Mouse (Mus musculus) kidney, postnatal 0 days (tissue): ENCODE measurements around the gene Phykpl. TPM values are rescaled to one million over a fixed set of nuclear protein-coding genes. Genes with fewer than 3 reads are reported as not detected.

Experiments used
- ATAC-seq: fragments of 200-750 bp; cut with Nextera tagmentation; replicated peaks from 2 replicates; pipeline ENCODE4 v1.8.0; 2017; ENCODE audit warnings: low read depth, moderate number of reproducible peaks, moderate TSS enrichment, moderate library complexity; ENCODE audit not compliant: low FRiP score
- DNase-seq: peaks from one replicate; pipeline ENCODE4 v3.0.0-alpha.2; 2016; ENCODE audit warnings: low spot score
- H3K27ac ChIP-seq: fragments of 300-500 bp; sonication (generic); 2 replicates; pipeline ENCODE4 v1.5.1; 2014; ENCODE audit warnings: mild to moderate bottlenecking
- H3K27me3 ChIP-seq: fragments of 300-500 bp; sonication (generic); 2 replicates; pipeline ENCODE4 v1.6.1; 2014; ENCODE audit warnings: low read length, mixed read lengths; ENCODE audit not compliant: insufficient read depth
- H3K36me3 ChIP-seq: fragments of 300-500 bp; sonication (generic); 2 replicates; pipeline ENCODE4 v1.6.1; 2014; ENCODE audit warnings: low read length, mixed read lengths; ENCODE audit not compliant: insufficient read depth
- H3K4me1 ChIP-seq: fragments of 300-500 bp; sonication (generic); replicated peaks from 2 replicates; pipeline ENCODE4 v1.6.1; 2014; ENCODE audit warnings: antibody characterized with exemption, low read length, mixed read lengths; ENCODE audit not compliant: insufficient read depth
- H3K4me2 ChIP-seq: fragments of 300-500 bp; sonication (generic); 2 replicates; pipeline ENCODE4 v1.6.1; 2014; ENCODE audit warnings: mild to moderate bottlenecking, low read length, moderate library complexity, mixed read lengths
- H3K4me3 ChIP-seq: fragments of 300-500 bp; sonication (generic); replicated peaks from 2 replicates; pipeline ENCODE4 v1.5.1; 2014; ENCODE audit warnings: low read depth, low read length
- H3K9ac ChIP-seq: fragments of 300-500 bp; sonication (generic); 2 replicates; pipeline ENCODE4 v1.6.1; 2014; ENCODE audit warnings: low read depth, low read length
- H3K9me3 ChIP-seq: fragments of 300-500 bp; sonication (generic); replicated peaks from 2 replicates; pipeline ENCODE4 v1.6.1; 2016; ENCODE audit warnings: low read length, inconsistent platforms, mixed read lengths
- CTCF ChIP-seq: IDR thresholded peaks from 2 replicates; pipeline ENCODE4 v1.5.1; 2016; ENCODE audit warnings: antibody characterized with exemption, low read depth, mild to moderate bottlenecking, moderate library complexity
- WGBS: fragments of 180-500 bp; shearing (Covaris S2); extraction: QIAGEN DNeasy Blood & Tissue Kit; methylation state at CpG from one replicate; pipeline ENCODE4 v1.1.7; 2014; 5-methylcytosine and 5-hydroxymethylcytosine counted together
- polyA plus RNA-seq: library from polyadenylated mRNA; unstranded; fragments of >200 nt; fragmentation: Nextera tagmentation; extraction: Ambion mirVana; gene quantifications from 2 replicates; pipeline ENCODE4 v1.2.1, GENCODE M21; 2015

Phykpl gene
- polyA plus RNA-seq, 1 experiment from 2014 or later = 24.6 TPM

DNA sequence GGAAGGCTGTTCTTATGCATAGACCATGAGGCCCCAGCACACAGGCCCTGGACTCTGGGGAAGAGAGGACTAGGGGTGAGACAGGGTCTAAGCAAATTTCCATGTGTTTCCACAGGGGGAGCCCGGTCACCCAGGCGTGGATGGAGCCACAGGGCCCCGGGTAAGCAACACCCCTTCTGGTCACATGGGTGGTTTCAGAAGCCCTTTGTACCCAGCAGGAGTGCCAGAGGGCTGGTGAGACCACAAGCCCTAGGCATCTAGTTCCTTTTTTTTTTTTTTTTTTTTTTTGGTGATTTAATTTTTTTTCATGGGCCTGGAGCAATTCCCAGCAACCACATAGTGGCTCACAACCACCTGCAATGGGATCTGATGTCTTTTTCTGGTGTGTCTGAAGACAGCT, 19.5 kb upstream of the Phykpl start:
- TF ChIP-seq CTCF = no peak
- Histone ChIP-seq H3K9me3 (no peaks in the 10 kb centered on the region), H3K27ac (no peak overlapping the region), H3K4me3 (no peak overlapping the region), H3K9ac (no peak overlapping the region), H3K36me3 (no peaks in the 10 kb centered on the region), H3K4me2 (no peak overlapping the region), H3K4me1 (no peaks in the 10 kb centered on the region), H3K27me3 (no peaks in the 10 kb centered on the region)
- DNase-seq (peak; percentile 22), ATAC-seq (peak; percentile 75)
- WGBS = 31% methylated on average over 3 of the region's 3 CpGs

DNA sequence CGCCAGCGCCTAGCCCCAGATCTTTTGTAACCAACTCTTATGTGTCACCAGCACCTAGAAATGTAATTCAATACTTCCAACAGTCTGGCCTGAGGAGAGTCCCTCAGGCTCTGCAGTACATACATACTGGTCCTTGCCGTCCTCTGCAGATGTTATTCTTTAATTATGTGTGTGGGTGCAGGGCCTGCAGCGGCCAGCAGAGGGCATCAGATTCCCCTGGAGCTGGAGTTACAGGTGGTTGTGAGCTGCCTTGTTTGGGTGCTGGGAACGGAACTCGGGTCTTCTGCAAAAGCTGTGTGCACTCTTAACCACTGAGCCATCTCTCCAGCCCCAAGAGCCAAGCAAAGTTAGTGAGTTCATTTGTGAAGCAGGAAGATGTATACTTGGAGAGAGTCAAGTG, 18.6 kb upstream of the Phykpl start:
- no peaks in the 10 kb centered on the region for H3K36me3 ChIP-seq
- no peak overlapping the region for H3K4me3 ChIP-seq
- H3K27ac ChIP-seq = no peak overlapping the region
- DNase-seq = no peak
- no peaks in the 10 kb centered on the region for H3K4me1 ChIP-seq
- H3K4me2 ChIP-seq = no peak overlapping the region
- peak; percentile 54 for TF ChIP-seq CTCF
- H3K9ac ChIP-seq = no peak overlapping the region
- WGBS = 90% methylated on average over 6 of the region's 6 CpGs
- H3K27me3 ChIP-seq = no peaks in the 10 kb centered on the region
- no peak for ATAC-seq
- H3K9me3 ChIP-seq = no peaks in the 10 kb centered on the region

DNA sequence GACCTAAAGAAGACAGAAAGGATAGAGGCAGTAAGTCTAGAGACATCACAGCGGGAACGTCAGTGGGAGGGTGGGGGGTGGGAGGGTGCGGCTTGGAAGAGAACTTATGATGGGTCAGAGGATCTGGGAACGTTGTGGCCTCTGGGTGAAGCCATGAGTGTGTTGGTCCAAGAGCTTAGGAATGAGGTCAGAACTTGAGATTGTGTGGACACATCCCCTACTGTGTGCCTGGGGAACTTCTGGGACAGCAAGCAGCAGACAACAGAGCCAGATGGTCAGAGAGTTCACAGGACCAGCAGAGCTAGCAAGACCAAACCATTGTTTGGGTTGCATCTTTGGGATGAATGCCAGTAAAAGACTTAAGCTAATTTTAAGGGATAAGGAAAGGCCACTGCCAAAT, 15.8 kb upstream of the Phykpl start:
- no peaks in the 10 kb centered on the region for H3K4me1 ChIP-seq
- ATAC-seq (no peak), DNase-seq (no peak)
- TF ChIP-seq CTCF = no peak
- no peaks in the 10 kb centered on the region for H3K27me3 ChIP-seq
- no peak overlapping the region for H3K4me2 ChIP-seq
- 77% methylated on average over 4 of the region's 4 CpGs for WGBS
- no peaks in the 10 kb centered on the region for H3K36me3 ChIP-seq
- no peak overlapping the region for H3K27ac ChIP-seq
- H3K4me3 ChIP-seq = no peak overlapping the region
- H3K9me3 ChIP-seq = no peaks in the 10 kb centered on the region
- H3K9ac ChIP-seq = no peak overlapping the region

DNA sequence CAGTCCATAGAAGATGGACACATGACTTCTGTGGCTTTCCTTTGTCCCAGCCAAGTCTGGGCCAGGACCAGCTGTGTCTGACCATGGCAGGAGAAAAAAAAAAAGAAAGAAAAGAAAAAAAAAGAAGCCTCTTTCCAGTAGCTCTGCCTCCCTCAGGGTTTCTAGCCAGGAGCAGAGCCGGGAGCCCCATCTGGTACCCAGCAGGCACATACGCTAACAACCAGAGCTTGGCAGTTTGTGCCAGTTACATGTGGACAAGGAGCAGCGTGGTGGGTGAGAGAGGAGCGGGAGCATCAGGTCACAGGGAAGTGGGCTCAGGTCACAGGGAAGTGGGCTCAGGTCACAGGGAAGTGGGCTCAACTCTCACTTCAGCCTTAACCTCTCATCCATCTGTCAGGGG, 8.1 kb upstream of the Phykpl start:
- WGBS = 92% methylated on average over 4 of the region's 4 CpGs
- Histone ChIP-seq H3K4me3 (no peak overlapping the region), H3K4me2 (no peak overlapping the region), H3K36me3 (no peaks in the 10 kb centered on the region), H3K9me3 (no peaks in the 10 kb centered on the region), H3K9ac (no peak overlapping the region), H3K27ac (no peak overlapping the region), H3K27me3 (no peaks in the 10 kb centered on the region), H3K4me1 (no peaks in the 10 kb centered on the region)
- ATAC-seq (no peak), DNase-seq (no peak)
- TF ChIP-seq CTCF = no peak

DNA sequence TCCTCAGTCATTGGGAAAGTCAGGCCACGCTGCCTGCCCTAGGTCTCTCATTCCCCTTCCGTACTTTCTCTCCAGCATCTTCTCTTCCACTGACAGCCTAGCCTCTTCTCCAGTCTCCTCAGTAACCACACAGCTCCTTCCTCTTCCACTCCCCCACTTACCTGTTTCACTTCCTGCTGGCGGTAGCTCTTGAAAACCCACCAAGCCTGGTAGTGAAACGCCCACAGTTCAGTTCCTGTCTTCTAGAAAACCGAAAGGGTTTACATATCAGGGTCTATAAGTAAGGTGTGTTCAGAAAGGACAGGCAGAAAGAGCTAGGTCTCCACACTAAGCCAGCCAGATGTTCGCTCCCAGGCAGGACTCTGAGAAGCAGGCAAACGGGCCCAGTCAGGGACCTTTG, 7.0 kb upstream of the Phykpl start:
- Histone ChIP-seq H3K27me3 (no peaks in the 10 kb centered on the region), H3K4me1 (no peaks in the 10 kb centered on the region), H3K4me3 (no peak overlapping the region), H3K4me2 (no peak overlapping the region), H3K9me3 (no peaks in the 10 kb centered on the region), H3K36me3 (no peaks in the 10 kb centered on the region), H3K9ac (no peak overlapping the region), H3K27ac (no peak overlapping the region)
- DNase-seq (no peak), ATAC-seq (no peak)
- TF ChIP-seq CTCF = no peak
- WGBS = 77% methylated on average over 7 of the region's 7 CpGs

DNA sequence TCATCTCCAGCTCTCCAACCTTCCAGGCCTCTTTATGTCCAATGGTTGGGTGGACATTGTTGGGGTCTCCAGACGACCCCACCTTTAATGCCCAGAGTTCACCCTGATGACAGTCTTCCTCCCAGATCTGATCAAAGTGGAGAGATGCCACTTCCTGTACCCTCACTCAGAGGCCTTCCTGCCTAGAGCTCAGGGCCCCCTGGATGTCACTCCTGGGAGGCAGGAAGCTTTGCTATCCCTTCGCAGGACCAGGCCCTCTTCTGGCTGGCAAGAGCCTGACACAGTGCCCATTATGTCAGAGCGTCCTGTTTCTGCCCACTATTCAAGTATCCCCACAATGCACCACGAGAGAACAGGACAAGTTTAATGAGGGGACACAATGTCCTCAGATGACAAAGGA, 5.5 kb upstream of the Phykpl start:
- Histone ChIP-seq H3K27me3 (no peaks in the 10 kb centered on the region), H3K36me3 (no peaks in the 10 kb centered on the region), H3K27ac (no peak overlapping the region), H3K9ac (no peak overlapping the region), H3K4me3 (no peak overlapping the region), H3K9me3 (no peaks in the 10 kb centered on the region), H3K4me2 (no peak overlapping the region), H3K4me1 (0 out of 2 replicates have a peak, but pooled peaks cover 2% of the 10 kb centered on the region)
- DNase-seq (no peak), ATAC-seq (no peak)
- 56% methylated on average over 4 of the region's 4 CpGs for WGBS
- TF ChIP-seq CTCF = no peak

DNA sequence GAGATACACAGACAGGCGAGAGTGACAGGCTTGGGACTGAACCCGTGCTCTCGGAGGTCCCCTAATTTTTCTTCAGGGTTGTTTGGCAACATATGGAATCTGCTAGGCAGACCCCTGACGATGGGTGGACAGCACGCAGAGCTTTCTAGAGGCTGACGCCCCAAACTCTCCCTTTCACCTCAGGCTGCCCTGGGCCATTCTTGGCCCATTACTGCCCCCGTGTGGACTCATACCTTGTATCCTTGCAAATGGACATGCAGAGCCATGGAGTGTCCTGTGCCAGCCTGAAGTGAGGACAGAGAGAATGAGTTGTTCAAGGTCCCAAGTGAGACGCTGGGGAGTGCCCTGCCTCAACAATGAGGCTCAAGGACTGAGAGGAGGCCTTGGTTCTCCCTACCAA, 1.8 kb upstream of the Phykpl start:
- H3K27ac ChIP-seq = no peak overlapping the region
- peak; percentile 80 for TF ChIP-seq CTCF
- H3K4me1 ChIP-seq = peaks cover 11% of the 10 kb centered on the region; the same call in 1 of the 2 replicates
- H3K4me2 ChIP-seq = no peak overlapping the region
- no peak for ATAC-seq
- peaks cover 7% of the 10 kb centered on the region; the same call in 1 of the 2 replicates for H3K36me3 ChIP-seq
- no peaks in the 10 kb centered on the region for H3K9me3 ChIP-seq
- DNase-seq = peak; percentile 85
- H3K9ac ChIP-seq = no peak overlapping the region
- 26% methylated on average over 8 of the region's 8 CpGs for WGBS
- no peaks in the 10 kb centered on the region for H3K27me3 ChIP-seq
- H3K4me3 ChIP-seq = no peak overlapping the region
